Mouse (Mus musculus) embryo, embryonic 11 days (tissue): ENCODE results near the gene Pdxp.
"Not testable (repeated sequence)": the region's sequence is repeated elsewhere in the genome, so short reads cannot be mapped to it uniquely, and the experiment has no call there.

ENCODE experiments used
- DNase-seq: peaks from one replicate; pipeline ENCODE4 v3.0.0-alpha.2; 2015

Gene Pdxp

DNA sequence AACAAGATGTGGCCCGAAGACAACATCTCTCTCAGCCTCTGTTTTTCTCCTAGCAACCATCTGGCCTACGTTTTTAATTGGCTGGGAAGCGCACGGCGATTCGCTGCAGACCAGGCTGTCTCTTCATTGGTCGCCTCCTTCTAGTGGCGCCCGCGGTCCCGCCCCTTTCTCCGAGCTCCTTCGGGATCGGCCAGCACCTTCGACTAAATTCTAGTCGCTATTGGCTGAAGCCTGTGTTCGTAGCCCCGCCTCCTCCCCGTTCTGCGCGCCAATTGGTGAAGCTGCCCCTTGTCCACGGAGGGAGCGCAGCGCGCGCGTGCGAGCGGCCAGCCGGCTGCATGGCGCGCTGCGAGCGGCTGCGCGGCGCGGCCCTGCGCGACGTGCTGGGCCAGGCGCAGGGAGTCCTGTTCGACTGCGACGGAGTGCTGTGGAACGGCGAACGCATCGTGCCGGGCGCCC, at the start of gene Pdxp:
Gene Pdxp, plus strand, starts transcription at position 288 of the 459 bp plus-strand sequence.
- peak; percentile 99 for DNase-seq

DNA sequence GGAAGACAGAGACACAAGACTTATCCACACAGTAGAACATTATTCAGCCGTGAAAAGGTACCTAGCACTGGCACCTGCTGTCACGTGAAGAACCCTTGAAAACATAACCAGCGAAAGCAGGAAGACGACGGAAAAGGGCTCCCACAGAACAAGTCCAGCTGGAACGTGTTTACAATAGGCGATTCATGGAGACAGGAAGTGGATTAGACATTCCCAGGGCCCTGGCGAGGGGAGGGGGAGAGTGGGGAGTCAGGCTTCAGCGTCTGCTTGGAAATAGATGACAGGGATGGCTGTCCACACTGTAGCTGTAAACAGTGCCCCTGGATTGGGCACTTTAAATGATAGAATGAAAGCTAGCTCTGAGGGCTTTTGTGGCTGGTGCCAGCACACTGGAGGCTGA, 45.3 kb upstream of the Pdxp start:
- DNase-seq: peak; percentile 76

- DNase-seq: no peak
Measured at GRCm38 (mm10) chr15:78868826-78869233, 44.9 kb upstream of the Pdxp start.

DNA sequence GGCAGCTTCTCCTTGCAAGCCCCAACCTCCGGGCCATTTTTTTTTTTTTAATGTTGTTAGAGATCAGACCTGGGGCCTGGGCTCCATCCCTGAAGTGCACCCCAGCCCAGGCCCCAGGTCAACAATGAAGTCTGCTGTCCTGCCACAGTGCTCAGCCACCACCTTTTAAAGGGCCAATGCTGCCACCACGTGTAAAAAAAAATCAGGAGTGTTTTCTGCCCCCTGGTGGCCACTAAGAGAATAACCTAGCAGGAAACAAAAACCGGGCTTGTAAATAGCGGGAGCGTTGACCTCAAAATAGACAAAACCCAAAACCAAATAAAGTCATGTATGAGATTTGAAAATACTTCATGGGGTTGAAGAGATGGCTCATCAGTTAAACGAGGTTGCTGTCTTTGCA, 43.9 kb upstream of the Pdxp start:
- peak; percentile 68 for DNase-seq

DNA sequence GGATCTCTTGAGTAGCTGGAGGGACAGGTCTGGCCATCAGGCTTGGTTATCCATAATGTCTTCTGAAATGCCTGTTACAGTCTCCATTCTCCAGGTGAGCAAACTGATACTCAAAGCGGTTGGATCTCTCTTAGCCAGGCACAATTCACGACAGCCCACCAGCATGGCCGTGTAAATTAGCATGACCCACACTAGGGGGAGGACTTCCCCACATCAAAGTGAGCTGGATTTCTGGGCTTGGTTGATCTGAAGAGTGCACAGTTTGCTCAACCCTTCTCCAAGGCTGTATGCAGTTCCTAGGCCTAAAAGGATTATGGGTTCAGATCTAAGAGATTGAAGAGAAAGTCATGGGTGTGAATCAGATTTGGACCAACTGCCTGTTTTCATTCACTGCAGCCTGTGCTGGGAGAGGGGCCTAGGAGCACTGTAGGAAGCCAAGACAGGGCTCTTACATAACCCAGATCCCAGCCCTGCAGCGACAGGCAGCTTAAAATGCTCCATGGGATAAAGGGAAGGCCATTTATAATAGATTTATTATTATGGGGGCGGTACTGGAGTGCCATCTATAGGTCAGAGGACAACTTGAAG, 41.6 kb upstream of the Pdxp start:
- no peak for DNase-seq

DNA sequence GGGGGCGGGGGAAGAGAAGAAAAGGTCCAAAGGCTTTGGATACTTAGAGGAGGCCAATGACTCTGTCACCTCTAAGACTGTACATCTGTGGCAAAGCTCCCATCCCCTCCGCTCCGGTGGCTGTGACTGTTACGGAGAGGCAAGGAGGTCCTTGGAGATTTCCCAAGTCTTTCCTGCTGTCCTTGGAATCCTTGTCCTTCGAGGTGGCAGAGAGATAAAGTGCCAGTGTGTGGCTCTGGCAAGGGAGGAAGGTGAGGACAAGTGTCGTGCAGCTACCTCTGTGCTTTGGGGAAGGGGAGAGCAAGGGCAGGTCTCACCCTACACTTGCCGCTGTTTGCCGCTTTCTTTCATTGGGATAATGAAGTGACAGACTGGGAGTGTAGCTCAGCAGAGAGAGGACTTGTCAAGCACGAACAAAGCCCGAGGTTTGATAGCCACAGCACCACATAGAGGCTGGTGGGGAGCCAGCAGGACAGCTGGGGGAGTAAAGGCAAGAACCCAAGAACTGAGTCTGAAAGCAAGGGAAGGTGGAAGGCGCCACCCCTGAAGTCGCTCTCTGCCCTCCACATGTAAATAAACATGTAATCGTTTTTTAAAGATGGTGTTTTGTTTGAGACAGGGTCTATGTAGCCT, 39.8 kb upstream of the Pdxp start:
- no peak for DNase-seq

- DNase-seq: no peak
Measured at GRCm38 (mm10) chr15:78874989-78875388, 38.7 kb upstream of the Pdxp start.

- DNase-seq: no peak
Measured at GRCm38 (mm10) chr15:78875537-78875936, 38.2 kb upstream of the Pdxp start.

GRCm38 (mm10) chr15:78876258-78876696, 37.4 kb upstream of the Pdxp start:
- peak; percentile 90 for DNase-seq

GRCm38 (mm10) chr15:78876991-78877809, 36.5 kb upstream of the Pdxp start, which contains the start of gene Gga1:
Gene Gga1 (plus strand): TSS chr15:78877190.
- DNase-seq: peak; percentile 98

GRCm38 (mm10) chr15:78877810-78878390, 35.8 kb upstream of the Pdxp start:
- DNase-seq: no peak

GRCm38 (mm10) chr15:78878792-78879516, 34.8 kb upstream of the Pdxp start:
- DNase-seq: not testable (repeated sequence)

GRCm38 (mm10) chr15:78880432-78880831, 33.3 kb upstream of the Pdxp start:
- no peak for DNase-seq

DNA sequence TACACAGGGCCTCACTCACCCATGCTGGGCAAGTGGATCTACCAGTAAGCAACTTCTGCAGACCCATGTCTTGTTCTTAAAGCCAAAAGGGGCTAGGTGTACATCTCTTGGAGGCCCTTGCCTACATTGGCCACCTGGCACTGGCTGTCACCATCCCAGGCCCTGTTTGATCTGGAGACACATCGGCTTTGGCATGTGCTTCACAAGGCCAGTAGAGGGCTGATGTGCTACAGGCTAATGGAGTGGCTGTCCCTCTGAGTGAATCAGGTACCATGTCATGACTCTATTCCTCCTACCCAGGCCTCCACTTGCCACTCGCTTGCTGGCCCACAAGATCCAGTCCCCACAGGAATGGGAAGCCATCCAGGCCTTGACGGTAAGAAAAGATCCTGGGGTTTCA, 31.9 kb upstream of the Pdxp start:
- DNase-seq: no peak

GRCm38 (mm10) chr15:78889401-78889853, 24.3 kb upstream of the Pdxp start:
- DNase-seq: no peak

GRCm38 (mm10) chr15:78892440-78892839, 21.3 kb upstream of the Pdxp start:
- DNase-seq: no peak

- DNase-seq: no peak
Measured at GRCm38 (mm10) chr15:78894726-78895125, 19.0 kb upstream of the Pdxp start.

DNA sequence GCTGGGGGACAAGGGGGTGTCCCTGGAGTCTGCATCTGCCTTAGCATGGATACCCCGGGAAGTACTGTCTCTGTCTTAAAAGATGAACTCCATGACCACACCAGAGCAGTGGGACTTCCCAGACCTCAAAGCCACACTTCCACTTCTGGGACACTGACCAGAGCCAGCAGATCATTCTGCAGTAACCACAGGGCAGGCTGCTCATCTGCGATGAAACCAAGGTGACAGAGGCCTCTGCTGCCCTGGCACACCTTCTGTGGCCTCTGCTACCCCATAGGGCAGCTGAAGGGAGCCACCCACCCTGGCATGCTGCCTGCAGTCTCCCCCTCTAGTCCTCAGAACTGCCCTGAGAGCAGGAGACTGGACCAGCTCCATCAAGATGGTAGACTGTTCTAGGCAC, 18.0 kb upstream of the Pdxp start:
- no peak for DNase-seq

DNA sequence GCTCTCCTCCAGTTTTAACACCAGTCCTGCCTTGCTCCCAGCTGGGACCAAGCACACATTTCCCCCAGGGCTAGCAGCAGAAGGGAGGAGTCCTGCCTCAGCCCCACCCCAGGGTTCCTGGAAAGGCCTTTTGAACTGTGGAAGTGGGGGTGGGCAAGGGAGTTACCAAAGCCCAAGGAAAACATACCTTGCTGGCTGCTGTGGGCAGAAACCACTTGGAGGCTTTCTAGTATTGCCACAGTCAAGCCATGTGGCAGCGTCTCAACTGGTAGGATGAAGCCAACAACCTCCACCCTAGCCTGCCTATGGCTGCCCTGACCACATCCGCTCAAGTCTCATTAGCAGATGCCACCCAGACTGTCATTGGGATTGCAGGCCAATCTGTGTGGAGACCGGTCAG, 17.6 kb upstream of the Pdxp start:
- no peak for DNase-seq

DNA sequence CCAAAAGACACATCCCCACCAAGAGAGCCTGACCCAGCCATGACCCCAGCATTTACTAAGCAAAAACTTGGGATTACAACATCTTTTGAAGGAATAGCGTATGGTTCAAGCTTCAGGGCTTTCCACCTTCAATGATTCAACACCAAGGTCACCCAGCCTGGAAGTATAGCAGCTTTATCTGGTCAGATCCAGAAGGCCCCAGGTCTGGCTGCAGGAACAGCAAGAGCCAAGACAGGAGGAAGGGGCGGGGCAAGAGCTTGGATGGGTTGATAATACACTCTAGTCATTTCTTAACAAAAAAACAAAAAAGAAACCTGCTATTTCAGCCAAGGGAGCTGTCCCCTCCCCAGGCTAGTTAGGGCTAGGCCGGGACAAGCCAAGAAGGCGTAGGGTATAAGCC, 16.2 kb upstream of the Pdxp start:
- DNase-seq: no peak

GRCm38 (mm10) chr15:78898507-78899001, 15.2 kb upstream of the Pdxp start:
- DNase-seq: no peak

GRCm38 (mm10) chr15:78899409-78899739, 14.3 kb upstream of the Pdxp start, which contains the start of gene Gm49510:
Gene Gm49510 (plus strand): TSS chr15:78899667.
- no peak for DNase-seq
